Mouse (Mus musculus) mature B cell (primary cell): ENCODE results near the gene Reln.

Source experiments
- in situ Hi-C: fragments of 300-500 bp; cut with MboI; formaldehyde crosslinking; loops from 2 replicates; pipeline ENCODE4 v1.14.3; 2019

Gene Reln

GRCm38 (mm10) chr5:21847438-21847837 is 497.1 kb downstream of the Reln start:
- in situ Hi-C loops, result no loop called here

GRCm38 (mm10) chr5:21846616-21847290 is 497.7 kb downstream of the Reln start:
- in situ Hi-C loops, result no loop called here

GRCm38 (mm10) chr5:21844676-21845075 is 499.8 kb downstream of the Reln start:
- in situ Hi-C loops, result no loop called here
